Mouse (Mus musculus): Measurements from ENCODE around the gene Spon1.

GRCm38 (mm10) chr7:114087986-114088385 is 322.2 kb downstream of the Spon1 start:
- TF ChIP-seq CTCF (conservative IDR thresholded peaks at IDR 0.05; ENCODE audit: insufficient read depth, insufficient read length, low read depth, low read length) (no peak), POLR2A (IDR thresholded peaks at IDR 0.05; ENCODE audit: low read depth, low read length) (no peak)

All from kidney, adult 2 months (tissue).